Mouse (Mus musculus) MEL (cell line): Measurements from ENCODE around the gene Mrvi1. TPM values are rescaled to one million over a fixed set of nuclear protein-coding genes. Genes with fewer than 3 reads are reported as not detected.
A peak's percentile ranks its signal among the peaks of the same experiment; 100 is the strongest.

Source experiments
- DNase-seq: peaks from one replicate; pipeline ENCODE4 v3.0.0; 2011; ENCODE audit warnings: low read depth, low spot score
- H3K27ac ChIP-seq: 2 replicates; pipeline ENCODE4 v1.5.1; 2012; ENCODE audit warnings: low read depth, mild to moderate bottlenecking, control low read depth, low read length, moderate library complexity; ENCODE audit not compliant: control insufficient read depth
- H3K27me3 ChIP-seq, 2 experiments: fragments of 150-350 bp in 1 of 2; sonication (generic) in 1 of 2; 2 replicates each; pipeline ENCODE4 v1.6.1; 2012; ENCODE audit warnings: low read length in 2 of 2, mild to moderate bottlenecking in 2 of 2, improper control_type of control experiment in 1 of 2, moderate library complexity in 1 of 2; ENCODE audit not compliant: insufficient read depth in 2 of 2, control insufficient read depth in 1 of 2
- H3K36me3 ChIP-seq, 2 experiments: 2 replicates each; pipeline ENCODE4 v1.6.1; 2012 to 2014; ENCODE audit warnings: low read length in 2 of 2, improper control_type of control experiment in 1 of 2, inconsistent platforms in 1 of 2, mild to moderate bottlenecking in 1 of 2; ENCODE audit not compliant: insufficient read depth in 2 of 2, control insufficient read depth in 1 of 2
- H3K4me1 ChIP-seq, 2 experiments: fragments of 150-350 bp in 1 of 2; sonication (generic) in 1 of 2; 2 replicates each; pipeline ENCODE4 v1.6.1; 2012; ENCODE audit warnings: low read length in 2 of 2, improper control_type of control experiment in 1 of 2, mild to moderate bottlenecking in 1 of 2; ENCODE audit not compliant: insufficient read depth in 2 of 2, control insufficient read depth in 1 of 2
- H3K4me3 ChIP-seq, 2 experiments: fragments of 150-350 bp in 1 of 2; sonication (generic) in 1 of 2; 2 replicates each; pipeline ENCODE4 v1.5.1; 2012; ENCODE audit warnings: low read depth in 2 of 2, low read length in 2 of 2, mild to moderate bottlenecking in 2 of 2, moderate library complexity in 2 of 2, control low read depth in 1 of 2, improper control_type of control experiment in 1 of 2; ENCODE audit not compliant: control insufficient read depth in 1 of 2, insufficient read depth in 1 of 2
- H3K79me2 ChIP-seq: 2 replicates; pipeline ENCODE4 v1.6.1; 2012; ENCODE audit warnings: mild to moderate bottlenecking, low read length, moderate library complexity; ENCODE audit not compliant: control insufficient read depth, poor library complexity, insufficient read depth
- H3K9ac ChIP-seq: 2 replicates; pipeline ENCODE4 v1.6.1; 2012; ENCODE audit warnings: low read depth, mild to moderate bottlenecking, control low read depth, low read length, moderate library complexity; ENCODE audit not compliant: control insufficient read depth, poor library complexity, severe bottlenecking
- H3K9me3 ChIP-seq: fragments of 150-350 bp; sonication (generic); replicated peaks from 2 replicates; pipeline ENCODE4 v1.6.1; 2012; ENCODE audit warnings: mild to moderate bottlenecking, low read length, improper control_type of control experiment, moderate library complexity; ENCODE audit not compliant: insufficient read depth
- EP300 ChIP-seq, 2 experiments: IDR thresholded peaks; 2 replicates each; pipeline ENCODE4 v1.6.1; 2011; ENCODE audit warnings: improper control_type of control experiment in 2 of 2, low read length in 2 of 2, low read depth in 1 of 2, mild to moderate bottlenecking in 1 of 2
- ETS1 ChIP-seq: IDR thresholded peaks from 2 replicates; pipeline ENCODE4 v1.6.1; 2012; ENCODE audit warnings: low read depth, mild to moderate bottlenecking, inconsistent platforms, low read length, improper control_type of control experiment, moderate library complexity
- GATA1 ChIP-seq: IDR thresholded peaks from 2 replicates; pipeline ENCODE4 v1.6.1; 2011; ENCODE audit warnings: low read depth, low read length, improper control_type of control experiment
- MAX ChIP-seq: IDR thresholded peaks from 2 replicates; pipeline ENCODE4 v1.6.1; 2011; ENCODE audit warnings: low read length, improper control_type of control experiment
- MAZ ChIP-seq: IDR thresholded peaks from 2 replicates; pipeline ENCODE4 v1.6.1; 2012; ENCODE audit warnings: low read depth, mild to moderate bottlenecking, inconsistent platforms, low read length, improper control_type of control experiment
- MXI1 ChIP-seq: IDR thresholded peaks from 2 replicates; pipeline ENCODE4 v1.6.1; 2011; ENCODE audit warnings: mild to moderate bottlenecking, low read depth, low read length, improper control_type of control experiment
- MYB ChIP-seq: IDR thresholded peaks from 2 replicates; pipeline ENCODE4 v1.6.1; 2011; ENCODE audit warnings: mild to moderate bottlenecking, low read depth, low read length, improper control_type of control experiment
- MYC ChIP-seq: IDR thresholded peaks from 2 replicates; pipeline ENCODE4 v1.6.1; 2011; ENCODE audit warnings: low read depth, mild to moderate bottlenecking, low read length, improper control_type of control experiment, moderate library complexity
- NRF1 ChIP-seq: IDR thresholded peaks from 2 replicates; pipeline ENCODE4 v1.6.1; 2014; ENCODE audit warnings: low read depth, mild to moderate bottlenecking, inconsistent platforms, low read length, improper control_type of control experiment, moderate library complexity; ENCODE audit not compliant: poor library complexity, insufficient read depth, severe bottlenecking
- POLR2AphosphoS2 ChIP-seq: IDR thresholded peaks from 2 replicates; pipeline ENCODE4 v1.6.1; 2011; ENCODE audit warnings: low read length, improper control_type of control experiment
- POLR2AphosphoS5 ChIP-seq: IDR thresholded peaks from 2 replicates; pipeline ENCODE4 v1.6.1; 2012; ENCODE audit warnings: low read depth, borderline replicate concordance, mild to moderate bottlenecking, inconsistent platforms, low read length, moderate library complexity, mixed read lengths
- RCOR1 ChIP-seq: IDR thresholded peaks from 2 replicates; pipeline ENCODE4 v1.6.1; 2012; ENCODE audit warnings: low read depth, mild to moderate bottlenecking, inconsistent platforms, low read length, improper control_type of control experiment
- SIN3A ChIP-seq: IDR thresholded peaks from 2 replicates; pipeline ENCODE4 v1.6.1; 2012; ENCODE audit warnings: low read length, improper control_type of control experiment, inconsistent platforms
- SMC3 ChIP-seq: IDR thresholded peaks from 2 replicates; pipeline ENCODE4 v1.6.1; 2011; ENCODE audit warnings: low read depth, low read length, improper control_type of control experiment
- TAL1 ChIP-seq: IDR thresholded peaks from 2 replicates; pipeline ENCODE4 v1.6.1; 2012; ENCODE audit warnings: mild to moderate bottlenecking, inconsistent platforms, low read length, moderate library complexity, mixed read lengths
- TCF12 ChIP-seq: IDR thresholded peaks from 2 replicates; pipeline ENCODE4 v1.6.1; 2014; ENCODE audit warnings: low read depth, mild to moderate bottlenecking, inconsistent platforms, low read length, improper control_type of control experiment, moderate library complexity
- UBTF ChIP-seq: IDR thresholded peaks from 2 replicates; pipeline ENCODE4 v1.6.1; 2012; ENCODE audit warnings: low read depth, mild to moderate bottlenecking, inconsistent platforms, low read length, improper control_type of control experiment, moderate library complexity, borderline replicate concordance; ENCODE audit not compliant: insufficient read depth
- ZKSCAN1 ChIP-seq: IDR thresholded peaks from 2 replicates; pipeline ENCODE4 v1.6.1; 2012; ENCODE audit warnings: low read depth, mild to moderate bottlenecking, inconsistent platforms, low read length, improper control_type of control experiment, moderate library complexity
- ZMIZ1 ChIP-seq: IDR thresholded peaks from 2 replicates; pipeline ENCODE4 v1.6.1; 2012; ENCODE audit warnings: low read depth, mild to moderate bottlenecking, inconsistent platforms, low read length, improper control_type of control experiment, moderate library complexity
- polyA plus RNA-seq, 2 experiments: library from polyadenylated mRNA; stranded (reverse) in 1 of 2; unstranded in 1 of 2; fragments of >175 nt in 1 of 2; fragments of >200 nt in 1 of 2; gene quantifications; 2 replicates each; pipeline versions ENCODE4 v1.2.1 to v1.2.4; 2012; ENCODE audit warnings: low replicate concordance in 2 of 2, low read depth in 1 of 2; ENCODE audit not compliant: insufficient read length in 2 of 2, insufficient read depth in 1 of 2, missing spikeins in 1 of 2
- total RNA-seq: library from RNA; depleted of rRNA; stranded (reverse); fragments of 300-350 nt; gene quantifications from 2 replicates; pipeline ENCODE4 v1.2.3, GENCODE M21; 2012

The Mrvi1 gene
- total and polyA plus RNA-seq, 3 experiments: 0.19 to 0.92 TPM; not detected in 1

- Histone ChIP-seq H3K9ac (no peak overlapping the region), H3K27me3 (no peaks in the 10 kb centered on the region), H3K9me3 (no peaks in the 10 kb centered on the region), H3K4me3 (no peak overlapping the region), H3K79me2 (no peaks in the 10 kb centered on the region)
- DNase-seq: no peak
- TF ChIP-seq MAX: peak; percentile 2; the same call in 1 of the 2 replicates
- no peak for TF ChIP-seq UBTF
- TF ChIP-seq, all 39 proteins: peak for 1
- H3K4me1 ChIP-seq: peaks cover 15 to 19% of the 10 kb centered on the region in 2 experiments
- peaks cover 8 to 21% of the 10 kb centered on the region in 2 experiments for H3K36me3 ChIP-seq
- H3K27ac ChIP-seq: no peak overlapping the region
These were observed 158.0 kb downstream of the Mrvi1 start for GRCm38 (mm10) chr7:110823995-110824953.

GRCm38 (mm10) chr7:110823593-110823992 lies 158.7 kb downstream of the Mrvi1 start:
- TF ChIP-seq MAZ (no peak), POLR2AphosphoS2 (0 out of 2 replicates have a peak, but pooled peaks have one; percentile 45), RCOR1 (peak; percentile 46; the same call in 1 of the 2 replicates), ETS1 (peak; percentile 70), TCF12 (peak; percentile 80), TAL1 (peak; percentile 55), ZMIZ1 (no peak), SMC3 (no peak), SIN3A (peak; percentile 47; the same call in 1 of the 2 replicates), ZKSCAN1 (no peak), MYC (no peak), NRF1 (no peak), MXI1 (no peak), EP300 (IDR thresholded peaks at IDR 0.05; ENCODE audit: low read depth in 1 of 2, low read length in 2 of 2) (peak; percentile 69 to 82), GATA1 (peak; percentile 54), POLR2AphosphoS5 (no peak), MYB (no peak), MAX (peak; percentile 17; the same call in 1 of the 2 replicates)
- Histone ChIP-seq H3K79me2 (no peaks in the 10 kb centered on the region), H3K9me3 (no peaks in the 10 kb centered on the region), H3K4me1 (peaks cover 19 to 24% of the 10 kb centered on the region in 2 experiments), H3K9ac (no peak overlapping the region), H3K27me3 (no peaks in the 10 kb centered on the region), H3K4me3 (no peak overlapping the region), H3K36me3 (peaks cover 8 to 27% of the 10 kb centered on the region in 2 experiments), H3K27ac (peak overlapping the region; percentile 33)
- DNase-seq: peak; percentile 91
